Mouse (Mus musculus): ENCODE data around the gene Npvf.

GRCm38 (mm10) chr6:50639656-50640055, 14.6 kb downstream of the Npvf start:
- no peak for TF ChIP-seq CTCF (IDR thresholded peaks at IDR 0.05; ENCODE audit: low read depth, low read length)
- no peak for TF ChIP-seq POLR2A (IDR thresholded peaks at IDR 0.05; ENCODE audit: borderline replicate concordance, low read depth, low read length)
